Mouse (Mus musculus): ENCODE data around the gene Gas2l3.

Gene Gas2l3

GRCm38 (mm10) chr10:89395823-89396222 is 47.9 kb downstream of the Gas2l3 start:
- peak; percentile 77 for DNase-seq (ENCODE audit: low spot score)

- no peak for DNase-seq (ENCODE audit: low spot score)
These were observed 48.4 kb downstream of the Gas2l3 start for GRCm38 (mm10) chr10:89395321-89395720.

GRCm38 (mm10) chr10:89392687-89393086 is 51.1 kb downstream of the Gas2l3 start:
- DNase-seq (ENCODE audit: low spot score) = no peak

- DNase-seq (ENCODE audit: low spot score) = no peak
These were observed 52.1 kb downstream of the Gas2l3 start for GRCm38 (mm10) chr10:89391571-89392163.

GRCm38 (mm10) chr10:89386461-89386860 is 57.3 kb downstream of the Gas2l3 start:
- no peak for DNase-seq (ENCODE audit: low spot score)

GRCm38 (mm10) chr10:89383462-89383861 is 60.3 kb downstream of the Gas2l3 start:
- DNase-seq (ENCODE audit: low spot score) = peak; percentile 90

GRCm38 (mm10) chr10:89377750-89378149 is 66.0 kb downstream of the Gas2l3 start:
- no peak for DNase-seq (ENCODE audit: low spot score)

- no peak for DNase-seq (ENCODE audit: low spot score)
These were observed 73.7 kb downstream of the Gas2l3 start for GRCm38 (mm10) chr10:89370051-89370450.

GRCm38 (mm10) chr10:89358933-89359332 is 84.8 kb downstream of the Gas2l3 start:
- DNase-seq (ENCODE audit: low spot score) = no peak
